Mouse (Mus musculus): Measurements from ENCODE around the gene Plpp1. TPM values are rescaled to one million over a fixed set of nuclear protein-coding genes. Genes with fewer than 3 reads are reported as not detected.

The Plpp1 gene
- 25.0 and 26.9 TPM in 2 replicates for polyA plus RNA-seq (2014; fragmentation: Nextera tagmentation; extraction: Ambion mirVana)

GRCm38 (mm10) chr13:112800597-112801380 lies at the start of gene Plpp1:
Gene Plpp1 (plus strand): TSS chr13:112800792.
- no peaks in the 10 kb centered on the region for H3K9me3 ChIP-seq (replicated peaks; ENCODE audit: control insufficient read depth, low read length)
- no peaks in the 10 kb centered on the region for H3K27me3 ChIP-seq (ENCODE audit: control insufficient read depth, insufficient read depth, low read length)
- under 1% methylated on average over 83 of the region's 83 CpGs for whole genome bisulfite sequencing
- no peaks in the 10 kb centered on the region for H3K36me3 ChIP-seq (replicated peaks; ENCODE audit: control insufficient read depth, insufficient read depth, low read depth, low read length)
- peak within 1 kb of the TSS; percentile 79 for H3K4me3 ChIP-seq (ENCODE audit: low read depth, low read length)
- H3K4me1 ChIP-seq (ENCODE audit: control insufficient read depth, insufficient read depth, low read length), result no peaks in the 10 kb centered on the region
- ATAC-seq (replicated peaks; ENCODE audit: insufficient number of reproducible peaks, low FRiP score, low TSS enrichment, low read depth), result peak; percentile 98
- peak within 1 kb of the TSS; percentile 69 for H3K4me2 ChIP-seq (ENCODE audit: low read depth, low read length)
- peak within 1 kb of the TSS; percentile 85 for H3K9ac ChIP-seq (replicated peaks; ENCODE audit: low read length)
- H3K27ac ChIP-seq (replicated peaks; ENCODE audit: low read depth, low read length), result peak within 1 kb of the TSS; percentile 81
- DNase-seq (ENCODE audit: low spot score), result peak; percentile 98

- WGBS, result 39% methylated on average over 18 of the region's 18 CpGs
- ATAC-seq (replicated peaks; ENCODE audit: insufficient number of reproducible peaks, low FRiP score, low TSS enrichment, low read depth) (0 out of 2 replicates have a peak, but pooled peaks have one; percentile 49), DNase-seq (ENCODE audit: low spot score) (peak; percentile 74)
- Histone ChIP-seq H3K9ac (replicated peaks; ENCODE audit: low read length) (no peak overlapping the region), H3K9me3 (replicated peaks; ENCODE audit: control insufficient read depth, low read length) (no peaks in the 10 kb centered on the region), H3K4me3 (ENCODE audit: low read depth, low read length) (no peak overlapping the region), H3K4me2 (ENCODE audit: low read depth, low read length) (no peak overlapping the region), H3K27me3 (ENCODE audit: control insufficient read depth, insufficient read depth, low read length) (no peaks in the 10 kb centered on the region), H3K27ac (replicated peaks; ENCODE audit: low read depth, low read length) (no peak overlapping the region), H3K36me3 (replicated peaks; ENCODE audit: control insufficient read depth, insufficient read depth, low read depth, low read length) (no peaks in the 10 kb centered on the region; the same call in 1 of the 2 replicates), H3K4me1 (ENCODE audit: control insufficient read depth, insufficient read depth, low read length) (peaks cover 5% of the 10 kb centered on the region; the same call in 1 of the 2 replicates)
Observed at GRCm38 (mm10) chr13:112751454-112752308, 48.9 kb upstream of the Plpp1 start.

GRCm38 (mm10) chr13:112752309-112752975 lies 48.1 kb upstream of the Plpp1 start:
- Histone ChIP-seq H3K4me3 (ENCODE audit: low read depth, low read length) (no peak overlapping the region), H3K27ac (replicated peaks; ENCODE audit: low read depth, low read length) (no peak overlapping the region), H3K27me3 (ENCODE audit: control insufficient read depth, insufficient read depth, low read length) (no peaks in the 10 kb centered on the region), H3K4me2 (ENCODE audit: low read depth, low read length) (no peak overlapping the region), H3K9ac (replicated peaks; ENCODE audit: low read length) (no peak overlapping the region), H3K36me3 (replicated peaks; ENCODE audit: control insufficient read depth, insufficient read depth, low read depth, low read length) (no peaks in the 10 kb centered on the region), H3K4me1 (ENCODE audit: control insufficient read depth, insufficient read depth, low read length) (peaks cover 5% of the 10 kb centered on the region; the same call in 1 of the 2 replicates), H3K9me3 (replicated peaks; ENCODE audit: control insufficient read depth, low read length) (no peaks in the 10 kb centered on the region)
- 73% methylated on average over 11 of the region's 11 CpGs for WGBS
- ATAC-seq (replicated peaks; ENCODE audit: insufficient number of reproducible peaks, low FRiP score, low TSS enrichment, low read depth) (no peak), DNase-seq (ENCODE audit: low spot score) (no peak)

- Histone ChIP-seq H3K4me3 (ENCODE audit: low read depth, low read length) (no peak overlapping the region), H3K27me3 (ENCODE audit: control insufficient read depth, insufficient read depth, low read length) (no peaks in the 10 kb centered on the region), H3K9ac (replicated peaks; ENCODE audit: low read length) (no peak overlapping the region), H3K4me2 (ENCODE audit: low read depth, low read length) (no peak overlapping the region), H3K4me1 (ENCODE audit: control insufficient read depth, insufficient read depth, low read length) (peaks cover 5% of the 10 kb centered on the region; the same call in 1 of the 2 replicates), H3K27ac (replicated peaks; ENCODE audit: low read depth, low read length) (no peak overlapping the region), H3K36me3 (replicated peaks; ENCODE audit: control insufficient read depth, insufficient read depth, low read depth, low read length) (no peaks in the 10 kb centered on the region), H3K9me3 (replicated peaks; ENCODE audit: control insufficient read depth, low read length) (no peaks in the 10 kb centered on the region)
- ATAC-seq (replicated peaks; ENCODE audit: insufficient number of reproducible peaks, low FRiP score, low TSS enrichment, low read depth), result no peak
- 83% methylated on average over 9 of the region's 9 CpGs for WGBS
- no peak for DNase-seq (ENCODE audit: low spot score)
Observed at GRCm38 (mm10) chr13:112753522-112753921, 47.1 kb upstream of the Plpp1 start.

GRCm38 (mm10) chr13:112754871-112755270 lies 45.7 kb upstream of the Plpp1 start:
- Histone ChIP-seq H3K9ac (replicated peaks; ENCODE audit: low read length) (no peak overlapping the region), H3K4me3 (ENCODE audit: low read depth, low read length) (no peak overlapping the region), H3K4me2 (ENCODE audit: low read depth, low read length) (no peak overlapping the region), H3K36me3 (replicated peaks; ENCODE audit: control insufficient read depth, insufficient read depth, low read depth, low read length) (no peaks in the 10 kb centered on the region), H3K9me3 (replicated peaks; ENCODE audit: control insufficient read depth, low read length) (no peaks in the 10 kb centered on the region), H3K27me3 (ENCODE audit: control insufficient read depth, insufficient read depth, low read length) (no peaks in the 10 kb centered on the region), H3K27ac (replicated peaks; ENCODE audit: low read depth, low read length) (no peak overlapping the region), H3K4me1 (ENCODE audit: control insufficient read depth, insufficient read depth, low read length) (peaks cover 5% of the 10 kb centered on the region; the same call in 1 of the 2 replicates)
- ATAC-seq (replicated peaks; ENCODE audit: insufficient number of reproducible peaks, low FRiP score, low TSS enrichment, low read depth) (no peak), DNase-seq (ENCODE audit: low spot score) (peak; percentile 40)
- 23% methylated on average over 4 of the region's 4 CpGs for WGBS

- Histone ChIP-seq H3K27me3 (ENCODE audit: control insufficient read depth, insufficient read depth, low read length) (no peaks in the 10 kb centered on the region), H3K4me2 (ENCODE audit: low read depth, low read length) (no peak overlapping the region), H3K9me3 (replicated peaks; ENCODE audit: control insufficient read depth, low read length) (no peaks in the 10 kb centered on the region), H3K4me3 (ENCODE audit: low read depth, low read length) (no peak overlapping the region), H3K36me3 (replicated peaks; ENCODE audit: control insufficient read depth, insufficient read depth, low read depth, low read length) (no peaks in the 10 kb centered on the region), H3K4me1 (ENCODE audit: control insufficient read depth, insufficient read depth, low read length) (peaks cover 6% of the 10 kb centered on the region), H3K9ac (replicated peaks; ENCODE audit: low read length) (no peak overlapping the region), H3K27ac (replicated peaks; ENCODE audit: low read depth, low read length) (no peak overlapping the region; the same call in 1 of the 2 replicates)
- no peak for ATAC-seq (replicated peaks; ENCODE audit: insufficient number of reproducible peaks, low FRiP score, low TSS enrichment, low read depth)
- no peak for DNase-seq (ENCODE audit: low spot score)
- 62% methylated on average over 11 of the region's 11 CpGs for WGBS
Observed at GRCm38 (mm10) chr13:112755507-112756010, 45.0 kb upstream of the Plpp1 start.

GRCm38 (mm10) chr13:112757395-112757794 lies 43.2 kb upstream of the Plpp1 start:
- Histone ChIP-seq H3K4me2 (ENCODE audit: low read depth, low read length) (no peak overlapping the region), H3K9ac (replicated peaks; ENCODE audit: low read length) (no peak overlapping the region), H3K36me3 (replicated peaks; ENCODE audit: control insufficient read depth, insufficient read depth, low read depth, low read length) (no peaks in the 10 kb centered on the region), H3K27me3 (ENCODE audit: control insufficient read depth, insufficient read depth, low read length) (no peaks in the 10 kb centered on the region), H3K27ac (replicated peaks; ENCODE audit: low read depth, low read length) (no peak overlapping the region), H3K9me3 (replicated peaks; ENCODE audit: control insufficient read depth, low read length) (no peaks in the 10 kb centered on the region), H3K4me3 (ENCODE audit: low read depth, low read length) (no peak overlapping the region), H3K4me1 (ENCODE audit: control insufficient read depth, insufficient read depth, low read length) (peaks cover 2% of the 10 kb centered on the region)
- DNase-seq (ENCODE audit: low spot score), result no peak
- 83% methylated on average over 9 of the region's 9 CpGs for WGBS
- no peak for ATAC-seq (replicated peaks; ENCODE audit: insufficient number of reproducible peaks, low FRiP score, low TSS enrichment, low read depth)

Data from embryonic facial prominence, embryonic 11.5 days (tissue).